Mouse (Mus musculus): Measurements from ENCODE around the gene Onecut3.

Onecut3 gene

GRCm38 (mm10) chr10:80552364-80552763, 57.7 kb downstream of the Onecut3 start:
- no peak for DNase-seq (ENCODE audit: low read depth, low spot score)

- no peak for DNase-seq (ENCODE audit: low read depth, low spot score)
Measured at GRCm38 (mm10) chr10:80553575-80553974, 58.9 kb downstream of the Onecut3 start.

- DNase-seq (ENCODE audit: low read depth, low spot score) = no peak
Measured at GRCm38 (mm10) chr10:80553997-80554396, 59.4 kb downstream of the Onecut3 start.

- no peak for DNase-seq (ENCODE audit: low read depth, low spot score)
Measured at GRCm38 (mm10) chr10:80557346-80557965, 62.8 kb downstream of the Onecut3 start.

- no peak for DNase-seq (ENCODE audit: low read depth, low spot score)
Measured at GRCm38 (mm10) chr10:80559431-80559830, 64.8 kb downstream of the Onecut3 start.

- DNase-seq (ENCODE audit: low read depth, low spot score) = no peak
Measured at GRCm38 (mm10) chr10:80560621-80561020, 66.0 kb downstream of the Onecut3 start.

- peak; percentile 84 for DNase-seq (ENCODE audit: low read depth, low spot score)
Measured at GRCm38 (mm10) chr10:80561116-80561944, 66.7 kb downstream of the Onecut3 start, which contains the start of gene Rexo1. Rexo1 (minus strand) TSS chr10:80561560.

- peak; percentile 65 for DNase-seq (ENCODE audit: low read depth, low spot score)
Measured at GRCm38 (mm10) chr10:80566375-80567092, 71.9 kb downstream of the Onecut3 start.

All from WW6 (cell line).